Mouse (Mus musculus) limb, embryonic 12.5 days (tissue): Measurements from ENCODE around the gene Adora1. TPM values are rescaled to one million over a fixed set of nuclear protein-coding genes. Genes with fewer than 3 reads are reported as not detected.

Experiments used
- ATAC-seq: fragments of 200-750 bp; cut with Nextera tagmentation; 2 replicates; pipeline ENCODE4 v1.8.0; 2017; ENCODE audit warnings: low read depth, moderate TSS enrichment; ENCODE audit not compliant: insufficient number of reproducible peaks, insufficient read depth, low FRiP score, low TSS enrichment
- H3K27ac ChIP-seq: fragments of 300-500 bp; sonication (generic); 2 replicates; pipeline ENCODE4 v1.5.1; 2016; ENCODE audit warnings: mild to moderate bottlenecking, moderate library complexity
- H3K27me3 ChIP-seq: fragments of 300-500 bp; sonication (generic); 2 replicates; pipeline ENCODE4 v1.6.1; 2016; ENCODE audit warnings: mild to moderate bottlenecking, moderate library complexity
- H3K36me3 ChIP-seq: fragments of 300-500 bp; sonication (generic); 2 replicates; pipeline ENCODE4 v1.6.1; 2016; ENCODE audit warnings: mild to moderate bottlenecking, moderate library complexity
- H3K4me1 ChIP-seq: fragments of 300-500 bp; sonication (generic); replicated peaks from 2 replicates; pipeline ENCODE4 v1.6.1; 2016
- H3K4me2 ChIP-seq: fragments of 300-500 bp; sonication (generic); 2 replicates; pipeline ENCODE4 v1.6.1; 2016; ENCODE audit warnings: mild to moderate bottlenecking, moderate library complexity
- H3K4me3 ChIP-seq: fragments of 300-500 bp; sonication (generic); replicated peaks from 2 replicates; pipeline ENCODE4 v1.5.1; 2016; ENCODE audit warnings: mild to moderate bottlenecking
- H3K9ac ChIP-seq: fragments of 300-500 bp; sonication (generic); replicated peaks from 2 replicates; pipeline ENCODE4 v1.6.1; 2016; ENCODE audit warnings: mild to moderate bottlenecking, moderate library complexity
- H3K9me3 ChIP-seq: fragments of 300-500 bp; sonication (generic); 2 replicates; pipeline ENCODE4 v1.6.1; 2016; ENCODE audit warnings: mild to moderate bottlenecking, moderate library complexity
- WGBS: fragments of 180-500 bp; shearing (Covaris S2); methylation state at CpG from one replicate; pipeline ENCODE4 v1.1.7; 2016; 5-methylcytosine and 5-hydroxymethylcytosine counted together
- polyA plus RNA-seq: library from polyadenylated mRNA; unstranded; fragments of >200 nt; fragmentation: Nextera tagmentation; extraction: Ambion mirVana; gene quantifications from 2 replicates; pipeline ENCODE4 v1.2.1, GENCODE M21; 2016

Gene Adora1
- polyA plus RNA-seq, 1 experiment from 2014 or later, result 1.5 TPM

GRCm38 (mm10) chr1:134226739-134227138, 8.5 kb downstream of the Adora1 start:
- H3K27ac ChIP-seq, result no peak overlapping the region
- no peak for ATAC-seq
- 0 out of 2 replicates have a peak, but pooled peaks cover 3% of the 10 kb centered on the region for H3K4me1 ChIP-seq
- H3K4me3 ChIP-seq, result no peak overlapping the region
- peaks cover 5% of the 10 kb centered on the region for H3K27me3 ChIP-seq
- 75% methylated on average over 8 of the region's 8 CpGs for WGBS
- no peak overlapping the region for H3K4me2 ChIP-seq
- H3K9me3 ChIP-seq, result no peaks in the 10 kb centered on the region
- H3K36me3 ChIP-seq, result no peaks in the 10 kb centered on the region
- no peak overlapping the region for H3K9ac ChIP-seq

GRCm38 (mm10) chr1:134225375-134225774, 9.9 kb downstream of the Adora1 start:
- H3K4me1 ChIP-seq, result 0 out of 2 replicates have a peak, but pooled peaks cover 3% of the 10 kb centered on the region
- H3K4me2 ChIP-seq, result no peak overlapping the region
- H3K27me3 ChIP-seq, result peaks cover 5% of the 10 kb centered on the region
- no peak overlapping the region for H3K4me3 ChIP-seq
- 87% methylated on average over 5 of the region's 5 CpGs for WGBS
- H3K36me3 ChIP-seq, result no peaks in the 10 kb centered on the region
- ATAC-seq, result no peak
- H3K9me3 ChIP-seq, result no peaks in the 10 kb centered on the region
- H3K9ac ChIP-seq, result no peak overlapping the region
- H3K27ac ChIP-seq, result no peak overlapping the region

GRCm38 (mm10) chr1:134224649-134225227, 10.5 kb downstream of the Adora1 start:
- Histone ChIP-seq H3K9ac (no peak overlapping the region), H3K27ac (no peak overlapping the region), H3K27me3 (peaks cover 5% of the 10 kb centered on the region), H3K4me1 (0 out of 2 replicates have a peak, but pooled peaks cover 3% of the 10 kb centered on the region), H3K36me3 (no peaks in the 10 kb centered on the region), H3K9me3 (no peaks in the 10 kb centered on the region), H3K4me3 (no peak overlapping the region), H3K4me2 (no peak overlapping the region)
- 87% methylated on average over 12 of the region's 12 CpGs for WGBS
- no peak for ATAC-seq

GRCm38 (mm10) chr1:134222122-134223055, 12.8 kb downstream of the Adora1 start:
- no peak overlapping the region for H3K4me2 ChIP-seq
- 0 out of 2 replicates have a peak, but pooled peaks cover 6% of the 10 kb centered on the region for H3K4me1 ChIP-seq
- 58% methylated on average over 8 of the region's 8 CpGs for WGBS
- H3K9ac ChIP-seq, result no peak overlapping the region
- ATAC-seq, result no peak
- peaks cover 5% of the 10 kb centered on the region for H3K27me3 ChIP-seq
- no peak overlapping the region for H3K27ac ChIP-seq
- H3K4me3 ChIP-seq, result no peak overlapping the region
- no peaks in the 10 kb centered on the region for H3K36me3 ChIP-seq
- H3K9me3 ChIP-seq, result no peaks in the 10 kb centered on the region

GRCm38 (mm10) chr1:134221172-134221571, 14.1 kb downstream of the Adora1 start:
- Histone ChIP-seq H3K9ac (no peak overlapping the region), H3K27me3 (peaks cover 5% of the 10 kb centered on the region), H3K4me2 (no peak overlapping the region), H3K4me1 (peaks cover 15% of the 10 kb centered on the region; the same call in 1 of the 2 replicates), H3K27ac (no peak overlapping the region), H3K36me3 (no peaks in the 10 kb centered on the region), H3K4me3 (no peak overlapping the region), H3K9me3 (no peaks in the 10 kb centered on the region)
- ATAC-seq, result no peak
- 94% methylated on average over 1 of the region's 1 CpGs for WGBS

- Histone ChIP-seq H3K4me2 (no peak overlapping the region), H3K27ac (no peak overlapping the region), H3K9ac (no peak overlapping the region), H3K9me3 (no peaks in the 10 kb centered on the region), H3K4me3 (no peak overlapping the region), H3K36me3 (no peaks in the 10 kb centered on the region), H3K4me1 (peaks cover 24% of the 10 kb centered on the region; the same call in 1 of the 2 replicates), H3K27me3 (peaks cover 5% of the 10 kb centered on the region; the same call in 1 of the 2 replicates)
- no peak for ATAC-seq
- WGBS, result 86% methylated on average over 5 of the region's 5 CpGs
Measured at GRCm38 (mm10) chr1:134219608-134220007, 15.6 kb downstream of the Adora1 start.

- H3K4me1 ChIP-seq, result peaks cover 24% of the 10 kb centered on the region; the same call in 1 of the 2 replicates
- WGBS, result 77% methylated on average over 3 of the region's 3 CpGs
- no peak for ATAC-seq
- H3K27ac ChIP-seq, result no peak overlapping the region
- no peak overlapping the region for H3K4me2 ChIP-seq
- H3K9me3 ChIP-seq, result no peaks in the 10 kb centered on the region
- H3K9ac ChIP-seq, result no peak overlapping the region
- no peaks in the 10 kb centered on the region for H3K36me3 ChIP-seq
- H3K4me3 ChIP-seq, result no peak overlapping the region
- H3K27me3 ChIP-seq, result no peaks in the 10 kb centered on the region
Measured at GRCm38 (mm10) chr1:134217942-134218341, 17.3 kb downstream of the Adora1 start.

GRCm38 (mm10) chr1:134217028-134217481, 18.2 kb downstream of the Adora1 start:
- no peak overlapping the region for H3K27ac ChIP-seq
- no peaks in the 10 kb centered on the region for H3K9me3 ChIP-seq
- no peak overlapping the region for H3K4me2 ChIP-seq
- no peak overlapping the region for H3K4me3 ChIP-seq
- ATAC-seq, result no peak
- 69% methylated on average over 12 of the region's 12 CpGs for WGBS
- H3K9ac ChIP-seq, result no peak overlapping the region
- no peaks in the 10 kb centered on the region for H3K27me3 ChIP-seq
- no peaks in the 10 kb centered on the region for H3K36me3 ChIP-seq
- H3K4me1 ChIP-seq, result peaks cover 27% of the 10 kb centered on the region

- Histone ChIP-seq H3K27ac (no peak overlapping the region), H3K4me3 (no peak overlapping the region), H3K27me3 (no peaks in the 10 kb centered on the region), H3K9ac (no peak overlapping the region), H3K9me3 (no peaks in the 10 kb centered on the region), H3K4me1 (peaks cover 31% of the 10 kb centered on the region), H3K4me2 (no peak overlapping the region), H3K36me3 (no peaks in the 10 kb centered on the region)
- no peak for ATAC-seq
- WGBS, result 83% methylated on average over 2 of the region's 2 CpGs
Measured at GRCm38 (mm10) chr1:134216629-134216971, 18.6 kb downstream of the Adora1 start.

GRCm38 (mm10) chr1:134215751-134216628, 19.2 kb downstream of the Adora1 start:
- no peak overlapping the region for H3K4me3 ChIP-seq
- H3K9me3 ChIP-seq, result no peaks in the 10 kb centered on the region
- 36% methylated on average over 11 of the region's 11 CpGs for WGBS
- H3K27ac ChIP-seq, result no peak overlapping the region
- no peaks in the 10 kb centered on the region for H3K27me3 ChIP-seq
- no peak overlapping the region for H3K4me2 ChIP-seq
- H3K4me1 ChIP-seq, result peaks cover 37% of the 10 kb centered on the region
- H3K36me3 ChIP-seq, result no peaks in the 10 kb centered on the region
- H3K9ac ChIP-seq, result no peak overlapping the region
- no peak for ATAC-seq

- Histone ChIP-seq H3K36me3 (no peaks in the 10 kb centered on the region), H3K27ac (no peak overlapping the region), H3K4me3 (no peak overlapping the region), H3K4me1 (peaks cover 46% of the 10 kb centered on the region), H3K27me3 (no peaks in the 10 kb centered on the region), H3K4me2 (no peak overlapping the region), H3K9me3 (no peaks in the 10 kb centered on the region), H3K9ac (no peak overlapping the region)
- WGBS, result 58% methylated on average over 7 of the region's 7 CpGs
- no peak for ATAC-seq
Measured at GRCm38 (mm10) chr1:134215059-134215458, 20.2 kb downstream of the Adora1 start.
